Mouse (Mus musculus): Measurements from ENCODE around the gene Slc8a1. TPM values are rescaled to one million over a fixed set of nuclear protein-coding genes. Genes with fewer than 3 reads are reported as not detected.

Slc8a1 gene
- polyA plus RNA-seq, 3 experiments from 2014 or later, result 0.04 TPM; not detected in 2

GRCm38 (mm10) chr17:81554052-81554734 is 184.0 kb downstream of the Slc8a1 start:
- no peak for ATAC-seq

- ATAC-seq, result no peak
Observed at GRCm38 (mm10) chr17:81551856-81552635, 186.1 kb downstream of the Slc8a1 start.

GRCm38 (mm10) chr17:81550864-81551263 is 187.3 kb downstream of the Slc8a1 start:
- no peak for ATAC-seq

DNA sequence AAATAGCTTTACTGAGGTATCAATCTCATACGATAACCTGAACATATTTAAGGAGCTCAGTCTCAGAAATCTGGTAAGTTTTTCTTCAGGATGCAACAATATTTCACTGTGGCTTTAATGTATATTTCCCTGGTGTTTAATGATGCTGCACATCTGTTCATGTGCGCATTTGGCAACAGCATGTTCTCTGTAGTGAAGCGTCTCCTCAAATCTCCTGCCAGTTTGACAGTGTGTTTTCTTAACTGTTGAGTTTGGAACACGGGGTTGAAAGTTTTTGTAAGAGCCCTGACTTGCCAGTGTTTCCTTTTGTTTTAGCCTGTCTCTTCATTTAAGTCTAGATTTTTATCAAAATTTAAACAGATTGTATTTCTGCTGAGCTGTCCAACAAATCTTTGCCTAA is 190.2 kb downstream of the Slc8a1 start:
- ATAC-seq, result no peak

- no peak for ATAC-seq
Observed at GRCm38 (mm10) chr17:81546525-81546924, 191.7 kb downstream of the Slc8a1 start.

- no peak for ATAC-seq
Observed at GRCm38 (mm10) chr17:81546012-81546411, 192.2 kb downstream of the Slc8a1 start.

GRCm38 (mm10) chr17:81544926-81545325 is 193.3 kb downstream of the Slc8a1 start:
- no peak for ATAC-seq

DNA sequence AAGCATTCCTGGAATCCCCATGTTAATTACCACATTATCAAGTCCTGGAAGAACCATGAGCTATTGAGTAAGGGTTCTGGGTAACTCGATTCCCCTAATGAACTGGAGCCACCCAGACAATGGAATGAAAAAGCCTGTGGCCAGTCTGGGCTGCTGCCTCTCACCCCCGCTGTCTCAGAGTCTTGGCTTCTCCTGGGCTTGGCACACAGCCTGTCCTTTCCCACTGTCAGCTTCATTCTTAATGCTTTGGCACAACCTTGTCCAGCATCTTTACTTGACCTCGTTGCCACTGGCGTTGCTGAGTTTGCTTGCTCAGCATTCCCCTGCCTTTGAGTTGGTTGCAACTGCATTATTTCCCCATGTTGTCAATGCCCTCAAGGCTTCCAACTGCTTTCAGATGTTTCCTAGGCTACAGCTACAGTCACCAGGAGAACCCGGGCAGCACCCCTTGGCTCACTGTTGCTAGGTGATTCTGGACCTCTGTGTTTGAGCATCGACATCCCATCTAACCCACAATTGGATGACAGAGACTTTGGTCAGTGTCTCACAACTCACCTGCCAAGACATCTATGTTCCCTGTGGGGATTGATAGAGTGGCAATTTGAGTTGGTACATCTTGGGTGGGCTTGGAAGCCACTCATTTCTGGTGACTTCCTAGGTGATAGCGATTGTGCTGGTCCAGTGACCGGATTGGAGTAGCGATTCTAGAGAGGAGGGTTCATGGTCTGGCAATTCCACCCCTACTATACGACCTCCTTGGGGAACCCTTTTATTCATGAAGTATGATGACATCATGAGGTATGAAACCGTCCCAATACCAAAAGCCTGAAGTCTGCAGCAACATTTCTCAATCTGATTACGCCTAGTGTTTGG is 195.6 kb downstream of the Slc8a1 start:
- ATAC-seq, result no peak

GRCm38 (mm10) chr17:81538163-81539160 is 199.7 kb downstream of the Slc8a1 start:
- ATAC-seq, result no peak

DNA sequence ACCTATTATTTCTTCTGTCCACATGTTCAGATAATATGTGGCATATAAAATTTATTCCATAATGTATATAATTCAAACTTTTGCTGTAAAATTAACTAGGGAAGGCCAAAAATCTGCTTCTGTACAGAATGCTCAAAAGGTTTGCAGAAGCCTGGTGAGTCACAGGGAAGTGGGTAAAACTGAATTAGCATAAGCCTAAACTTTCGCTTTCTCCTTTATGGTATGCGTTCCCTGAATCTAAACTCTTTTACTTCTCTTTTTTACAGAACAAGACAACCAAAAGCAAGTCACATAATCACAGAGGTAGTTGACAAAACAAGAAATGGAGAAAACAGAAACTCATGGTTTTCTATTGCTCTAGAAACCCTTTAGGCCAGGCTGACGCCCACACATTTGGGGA is 202.1 kb downstream of the Slc8a1 start:
- no peak for ATAC-seq

- no peak for ATAC-seq
Observed at GRCm38 (mm10) chr17:81529849-81530248, 208.3 kb downstream of the Slc8a1 start.

- no peak for ATAC-seq
Observed at GRCm38 (mm10) chr17:81528940-81529339, 209.2 kb downstream of the Slc8a1 start.

- no peak for ATAC-seq
Observed at GRCm38 (mm10) chr17:81526463-81526862, 211.7 kb downstream of the Slc8a1 start.

DNA sequence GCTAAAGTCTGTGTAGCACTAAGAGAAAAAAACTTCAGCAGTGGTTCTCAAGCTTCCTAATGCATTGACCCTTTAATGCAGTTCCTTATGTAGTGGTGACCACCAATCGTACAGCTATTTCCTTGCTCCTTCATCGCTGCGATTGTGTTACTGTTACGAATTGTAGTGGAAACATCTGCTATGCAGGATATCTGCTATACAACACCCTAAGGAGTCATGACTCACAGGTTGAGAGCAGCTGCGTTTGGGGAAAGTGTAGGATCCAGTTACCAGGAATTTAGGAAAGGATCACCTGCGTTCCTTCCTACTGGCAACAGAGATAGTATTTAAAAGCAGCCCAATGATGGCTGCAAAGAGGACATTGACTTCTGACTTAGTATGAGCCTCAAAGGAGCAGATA is 213.4 kb downstream of the Slc8a1 start:
- no peak for ATAC-seq

- no peak for ATAC-seq
Observed at GRCm38 (mm10) chr17:81523943-81524342, 214.2 kb downstream of the Slc8a1 start.

- ATAC-seq, result no peak
Observed at GRCm38 (mm10) chr17:81518316-81519025, 219.7 kb downstream of the Slc8a1 start.

GRCm38 (mm10) chr17:81516155-81516554 is 222.0 kb downstream of the Slc8a1 start:
- ATAC-seq, result no peak

DNA sequence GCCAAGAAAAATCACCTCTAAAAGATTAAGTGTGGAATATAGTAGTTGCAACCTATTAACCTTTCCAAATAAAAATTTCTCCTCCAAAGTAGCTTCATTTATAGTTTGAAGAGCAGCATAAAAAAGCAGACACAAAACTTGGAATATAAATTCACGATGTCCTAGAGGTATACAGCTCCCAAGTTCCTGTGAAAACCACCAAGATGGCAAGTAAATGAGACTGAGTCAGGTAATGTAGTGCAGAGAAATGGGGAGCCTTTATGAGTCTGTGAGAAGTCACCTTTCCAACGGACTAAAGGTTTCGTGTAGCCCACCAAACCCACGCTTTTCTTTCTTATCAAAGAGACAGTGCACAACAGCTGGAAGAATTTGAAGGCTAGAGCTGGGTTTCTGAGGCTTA is 224.2 kb downstream of the Slc8a1 start:
- no peak for ATAC-seq

DNA sequence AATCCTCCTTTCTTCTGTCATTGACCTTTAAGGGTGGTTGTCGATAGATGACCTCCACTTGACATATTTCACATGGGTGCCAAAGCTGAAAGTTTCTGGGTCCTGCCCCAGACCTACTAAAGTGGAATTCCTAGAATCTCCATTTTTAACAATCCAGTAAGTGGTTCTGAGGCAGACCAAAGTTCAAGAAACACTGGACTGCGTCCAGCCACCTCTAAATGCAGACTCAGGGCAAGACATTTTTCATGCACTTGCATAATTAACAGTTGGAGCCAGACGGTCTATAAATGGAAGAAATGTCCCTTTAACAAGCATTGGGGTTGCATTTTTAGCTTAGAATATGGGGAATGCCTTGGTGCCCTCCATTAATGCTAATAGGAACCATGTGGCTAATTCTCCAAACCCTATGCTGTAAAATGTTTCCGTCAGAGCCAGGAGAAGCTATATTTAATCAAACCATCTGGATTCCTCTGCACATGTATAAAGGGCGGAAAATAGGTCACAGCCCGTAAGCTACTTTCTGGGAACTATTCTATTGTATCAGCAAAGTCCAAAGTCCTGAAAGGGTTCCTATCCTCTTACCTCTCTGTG is 224.7 kb downstream of the Slc8a1 start:
- ATAC-seq, result no peak

DNA sequence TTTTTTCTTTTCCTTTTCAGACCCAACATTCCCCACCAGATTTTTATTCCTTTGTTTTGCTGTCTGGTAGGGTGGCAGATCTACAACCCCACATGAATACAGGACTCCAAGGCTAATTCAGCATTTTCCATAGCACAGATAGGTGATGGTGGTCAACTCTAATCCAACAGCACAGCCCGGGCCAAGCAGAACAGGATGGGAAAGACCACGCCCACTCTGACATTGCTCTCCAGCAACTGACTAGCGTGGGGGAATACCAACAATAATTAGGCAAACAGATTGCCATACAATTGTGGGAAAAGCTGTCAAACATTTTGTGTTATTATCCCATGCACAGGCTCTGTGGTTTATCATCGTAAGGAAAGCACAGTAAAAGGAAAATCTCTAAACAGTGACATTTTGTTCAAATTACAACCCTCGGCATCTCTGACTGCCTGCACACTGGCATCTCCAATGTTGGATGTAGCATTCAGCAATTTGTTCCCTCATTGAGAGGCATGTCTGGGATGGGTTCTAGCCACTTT is 233.0 kb downstream of the Slc8a1 start:
- ATAC-seq, result no peak

- ATAC-seq, result no peak
Observed at GRCm38 (mm10) chr17:81504040-81504439, 234.1 kb downstream of the Slc8a1 start.
